Mouse (Mus musculus) cerebellum, adult 11 months (tissue): ENCODE data around the gene Unc13d.
"Not testable (repeated sequence)": the region's sequence is repeated elsewhere in the genome, so short reads cannot be mapped to it uniquely, and the experiment has no call there.

Experiments
- DNase-seq: peaks from one replicate; pipeline ENCODE4 v3.0.0; 2022

Unc13d gene

GRCm38 (mm10) chr11:116019976-116020411 lies 57.8 kb downstream of the Unc13d start:
- DNase-seq: no peak

- no peak for DNase-seq
Observed at GRCm38 (mm10) chr11:116019360-116019791, 58.4 kb downstream of the Unc13d start.

- DNase-seq: not testable (repeated sequence)
Observed at GRCm38 (mm10) chr11:116018867-116019266, 58.9 kb downstream of the Unc13d start.

- peak; percentile 54 for DNase-seq
Observed at GRCm38 (mm10) chr11:116018106-116018505, 59.7 kb downstream of the Unc13d start.

GRCm38 (mm10) chr11:116014821-116015220 lies 62.9 kb downstream of the Unc13d start:
- no peak for DNase-seq

- peak; percentile 68 for DNase-seq
Observed at GRCm38 (mm10) chr11:116012262-116012947, 65.4 kb downstream of the Unc13d start, which contains the start of gene Galk1. TSS of gene Galk1 (minus strand) at chr11:116012719.
